Mouse (Mus musculus) layer of hippocampus, adult 9-11 months (tissue): ENCODE measurements around the gene Ankrd28.
"Not testable (repeated sequence)": the region's sequence is repeated elsewhere in the genome, so short reads cannot be mapped to it uniquely, and the experiment has no call there.

Source experiments
- DNase-seq: peaks from one replicate; pipeline ENCODE4 v3.0.0; 2022

The Ankrd28 gene

GRCm38 (mm10) chr14:31793979-31794775 lies 36.3 kb downstream of the Ankrd28 start:
- no peak for DNase-seq

- no peak for DNase-seq
Observed at GRCm38 (mm10) chr14:31790797-31791196, 39.7 kb downstream of the Ankrd28 start.

DNA sequence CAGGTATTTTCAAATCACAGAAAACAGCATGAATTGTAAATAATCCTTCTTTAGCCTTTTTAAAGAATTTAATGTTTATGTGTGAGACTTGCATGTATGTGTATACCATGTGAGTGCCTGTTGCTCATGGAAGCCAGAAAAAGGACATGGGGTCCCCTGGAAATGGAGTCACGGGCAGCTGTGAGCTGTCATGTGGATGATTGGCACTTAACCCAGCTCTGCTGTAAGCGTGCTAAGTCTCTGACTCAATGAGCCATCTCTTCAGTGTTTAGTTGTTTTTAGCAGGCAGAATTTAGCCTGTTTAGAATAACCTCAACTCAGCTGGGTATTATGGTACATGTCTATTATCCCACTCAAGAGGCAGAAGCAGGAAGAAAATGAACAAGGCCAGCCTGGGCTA lies 43.5 kb downstream of the Ankrd28 start:
- no peak for DNase-seq

DNA sequence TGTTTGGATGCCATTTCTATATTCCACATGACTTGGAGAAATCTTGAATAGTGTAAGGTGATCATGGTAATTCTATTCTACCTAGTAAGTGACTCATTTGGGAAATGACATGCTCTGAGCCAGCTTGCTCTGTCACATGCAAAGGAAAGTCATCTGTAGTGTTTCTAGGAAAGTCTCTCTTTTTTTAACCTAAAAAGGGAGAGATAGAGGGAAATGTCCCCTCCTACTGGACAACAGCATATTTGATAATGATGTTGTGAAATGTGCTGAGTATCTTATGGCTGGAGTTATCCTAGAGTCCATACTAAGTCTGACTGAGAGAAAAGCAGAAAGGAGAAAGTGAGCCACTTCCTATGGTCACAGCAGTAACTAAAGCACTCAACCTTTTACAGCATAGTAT lies 44.8 kb downstream of the Ankrd28 start:
- DNase-seq, result no peak

DNA sequence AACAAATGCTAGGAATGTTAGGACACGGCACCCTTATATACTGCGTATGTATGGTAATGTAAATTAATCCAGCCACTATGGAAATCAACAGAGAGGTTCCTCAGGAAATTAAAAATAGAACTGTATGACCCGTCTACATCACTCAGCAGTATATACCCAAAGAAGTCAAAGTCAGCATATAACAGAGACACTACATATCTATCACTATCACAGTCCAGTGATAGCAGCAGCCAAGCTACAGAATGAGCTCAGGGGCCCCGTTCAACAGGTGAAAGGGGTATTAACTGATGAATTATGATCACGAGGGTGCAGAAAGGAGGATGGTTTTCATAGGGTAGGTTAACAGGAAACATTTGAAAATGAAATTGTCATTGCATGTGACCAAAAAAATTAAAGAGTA lies 45.5 kb downstream of the Ankrd28 start:
- DNase-seq, result no peak

- peak; percentile 72 for DNase-seq
Observed at GRCm38 (mm10) chr14:31781309-31782049, 49.0 kb downstream of the Ankrd28 start.

DNA sequence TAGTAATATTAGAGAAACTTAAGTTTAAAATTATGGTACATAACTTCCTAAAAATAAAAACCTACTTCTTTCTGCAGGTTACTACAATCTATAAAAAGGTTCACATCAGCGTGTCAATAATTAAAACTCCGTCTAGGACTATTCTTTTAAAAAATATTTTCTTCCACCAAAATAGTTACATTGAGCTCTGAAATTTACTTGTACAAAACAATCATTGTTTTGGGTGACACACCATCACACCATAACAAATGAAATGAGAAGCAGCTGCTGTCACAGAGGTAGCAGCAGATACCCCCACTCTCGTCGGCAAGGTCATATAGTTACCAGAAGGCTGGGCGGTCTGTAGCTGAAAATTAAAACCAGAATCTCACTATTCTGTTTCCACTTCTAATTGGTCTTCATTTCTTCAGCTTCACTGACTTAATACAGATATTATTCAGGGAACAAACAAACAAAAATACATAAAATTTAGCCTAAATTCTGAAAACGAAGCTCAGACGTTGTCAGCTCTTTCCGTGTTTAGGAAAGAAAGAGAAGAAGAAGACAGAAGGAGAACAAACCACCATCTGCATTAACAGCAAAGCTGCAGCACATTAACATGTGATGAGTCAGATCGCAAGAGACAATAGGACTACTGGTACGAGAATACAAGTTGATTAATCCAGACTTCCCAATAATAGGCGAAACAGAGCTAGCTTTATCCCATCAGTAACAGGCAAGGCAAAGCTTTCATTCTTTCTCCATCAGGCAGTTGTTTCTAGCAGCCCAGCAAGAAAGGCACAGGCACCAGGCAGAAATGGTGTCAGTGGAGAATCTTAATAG lies 49.8 kb downstream of the Ankrd28 start:
- DNase-seq, result peak; percentile 60

DNA sequence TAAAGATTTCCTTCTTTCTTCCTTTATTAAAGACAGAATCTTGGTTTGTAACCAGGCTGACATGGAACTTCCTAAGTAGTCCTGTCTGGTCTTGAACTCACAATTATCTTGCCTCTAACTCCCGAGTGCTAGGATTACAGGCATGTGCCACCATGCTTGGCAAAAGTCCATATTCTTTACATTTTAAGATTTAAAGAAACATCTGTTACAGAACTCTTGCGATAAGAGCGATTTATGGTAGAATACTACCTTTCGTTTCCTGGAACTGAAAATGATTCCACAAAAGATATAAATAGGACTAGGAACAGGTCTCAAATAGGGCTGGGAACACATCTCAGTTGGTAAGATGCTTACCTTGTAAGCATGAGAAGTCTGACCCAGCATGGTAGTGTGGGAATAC lies 56.9 kb downstream of the Ankrd28 start:
- no peak for DNase-seq

DNA sequence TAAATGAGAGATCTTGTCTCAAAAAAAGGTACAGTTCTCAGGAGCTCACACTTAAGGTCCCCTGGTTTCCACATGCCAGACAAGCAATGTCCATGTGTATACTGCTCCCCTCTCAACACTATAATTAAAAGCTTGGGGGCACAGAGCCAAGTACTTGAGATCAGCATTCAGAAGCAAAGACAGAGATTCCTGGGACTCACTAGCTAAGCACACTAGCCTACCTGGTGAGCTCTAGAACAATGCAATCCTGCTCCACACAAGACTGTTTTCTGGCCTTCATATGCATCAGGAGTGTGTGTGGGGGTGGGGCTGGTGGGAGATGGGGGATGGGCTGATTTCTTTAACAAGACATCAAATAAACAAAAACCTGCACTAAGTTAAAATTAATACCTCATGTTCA lies 58.2 kb downstream of the Ankrd28 start:
- DNase-seq, result no peak

DNA sequence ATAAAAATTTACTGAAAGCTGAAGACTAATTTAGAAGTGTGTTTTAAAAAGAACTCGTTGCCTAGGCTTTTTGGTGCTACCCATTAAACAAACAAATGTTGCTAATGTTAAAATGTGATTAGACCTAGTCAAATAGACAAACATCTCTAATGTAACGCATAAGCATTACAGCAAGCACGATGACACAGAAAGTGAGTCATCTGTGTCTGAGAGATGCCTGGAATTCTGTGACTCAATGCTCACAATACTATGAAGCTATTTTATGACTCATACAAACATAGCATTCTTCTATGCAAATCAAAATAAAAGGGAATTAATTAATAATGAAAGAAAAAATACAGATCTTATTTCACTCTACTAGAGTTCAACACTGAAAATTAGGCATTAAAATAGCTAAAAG lies 61.9 kb downstream of the Ankrd28 start:
- DNase-seq, result peak; percentile 35

GRCm38 (mm10) chr14:31764083-31764482 lies 66.4 kb downstream of the Ankrd28 start:
- no peak for DNase-seq

GRCm38 (mm10) chr14:31761727-31762126 lies 68.7 kb downstream of the Ankrd28 start:
- DNase-seq, result no peak

GRCm38 (mm10) chr14:31759195-31759594 lies 71.3 kb downstream of the Ankrd28 start:
- no peak for DNase-seq

DNA sequence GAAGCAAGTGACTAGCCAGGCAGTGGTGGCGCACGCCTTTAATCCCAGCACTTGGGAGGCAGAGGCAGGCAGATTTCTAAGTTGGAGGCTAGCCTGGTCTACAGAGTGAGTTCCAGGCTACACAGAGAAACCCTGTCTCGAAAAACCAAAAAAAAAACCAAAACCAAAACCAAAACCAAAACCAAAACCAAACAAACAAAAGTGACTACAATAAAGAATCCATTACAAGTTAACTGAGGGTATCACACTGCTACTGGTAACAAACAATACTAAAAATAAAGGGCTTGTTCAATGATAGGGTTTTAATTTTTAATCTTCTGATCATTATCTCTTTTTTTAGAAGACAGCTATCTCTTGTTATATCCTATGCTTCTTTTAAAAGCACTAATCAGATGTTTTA lies 72.0 kb downstream of the Ankrd28 start:
- not testable (repeated sequence) for DNase-seq

DNA sequence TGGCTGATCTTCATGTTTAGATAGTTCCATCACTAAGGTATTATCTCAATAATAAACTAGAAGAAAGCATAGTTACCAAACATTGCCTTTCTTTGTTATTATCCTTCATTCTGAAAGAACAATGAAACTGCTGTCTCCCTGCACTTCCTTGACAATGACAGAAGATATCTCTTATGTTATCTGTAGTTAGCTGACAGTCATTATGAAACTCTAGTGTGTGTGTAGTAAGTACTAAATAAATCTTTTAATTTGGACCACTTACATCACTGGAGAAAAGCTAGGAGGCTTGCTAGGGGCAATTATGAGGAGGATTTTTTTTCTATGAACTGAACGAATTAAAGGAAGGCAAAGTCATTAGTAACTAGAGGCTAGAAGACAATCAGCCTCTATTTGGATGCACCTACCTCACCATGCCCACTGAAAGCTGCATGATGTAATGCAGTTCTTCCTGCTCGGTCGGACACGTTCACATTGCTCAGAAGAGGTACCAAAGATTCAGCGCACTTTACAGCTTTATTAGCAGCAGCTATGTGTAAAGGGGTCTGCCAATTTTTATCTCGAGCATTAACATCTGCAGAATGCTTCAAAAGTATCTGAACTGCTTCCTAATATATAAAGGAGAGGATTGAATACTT lies 82.1 kb downstream of the Ankrd28 start:
- no peak for DNase-seq

GRCm38 (mm10) chr14:31742523-31742922 lies 87.9 kb downstream of the Ankrd28 start:
- no peak for DNase-seq

- no peak for DNase-seq
Observed at GRCm38 (mm10) chr14:31734811-31735210, 95.6 kb downstream of the Ankrd28 start.

DNA sequence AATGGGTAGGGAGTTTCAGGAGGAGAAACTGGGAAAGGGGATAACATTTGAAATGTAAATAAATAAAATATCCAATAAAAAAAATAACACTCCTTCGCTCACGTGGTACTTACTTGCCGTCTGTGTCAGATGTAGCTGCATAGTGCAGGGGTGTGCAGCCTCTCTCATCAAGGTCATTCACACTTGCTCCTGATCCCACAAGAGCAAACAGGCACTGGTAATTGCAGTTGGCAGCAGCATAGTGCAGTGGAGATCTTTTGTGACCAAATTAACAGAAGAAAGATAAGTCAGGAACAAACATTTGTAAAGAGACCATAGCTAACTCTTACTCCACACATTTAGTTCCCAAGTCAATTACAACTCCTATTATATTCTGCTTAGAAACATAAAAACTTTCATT lies 102.9 kb downstream of the Ankrd28 start:
- no peak for DNase-seq

- DNase-seq, result no peak
Observed at GRCm38 (mm10) chr14:31722746-31723145, 107.7 kb downstream of the Ankrd28 start.

GRCm38 (mm10) chr14:31721256-31721655 lies 109.2 kb downstream of the Ankrd28 start:
- DNase-seq, result no peak

DNA sequence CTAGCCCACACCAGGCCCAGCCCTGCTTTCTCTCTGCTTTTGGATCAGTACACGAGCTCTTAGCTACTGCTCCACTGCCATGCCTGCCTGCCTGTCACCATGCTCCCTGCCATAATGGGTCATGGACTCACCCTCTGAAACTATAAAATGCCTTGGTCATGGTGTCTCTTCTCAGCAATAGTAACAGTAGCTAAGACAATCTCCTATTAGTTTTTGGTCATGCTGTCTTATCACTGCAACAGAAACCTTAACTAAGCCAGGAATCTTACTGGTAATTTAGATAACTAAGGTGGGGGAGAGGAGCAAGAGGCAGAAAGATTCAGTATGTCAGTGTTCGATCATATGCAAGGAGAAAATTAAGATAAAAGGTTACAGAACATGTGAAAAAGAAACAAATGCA lies 112.1 kb downstream of the Ankrd28 start:
- no peak for DNase-seq

DNA sequence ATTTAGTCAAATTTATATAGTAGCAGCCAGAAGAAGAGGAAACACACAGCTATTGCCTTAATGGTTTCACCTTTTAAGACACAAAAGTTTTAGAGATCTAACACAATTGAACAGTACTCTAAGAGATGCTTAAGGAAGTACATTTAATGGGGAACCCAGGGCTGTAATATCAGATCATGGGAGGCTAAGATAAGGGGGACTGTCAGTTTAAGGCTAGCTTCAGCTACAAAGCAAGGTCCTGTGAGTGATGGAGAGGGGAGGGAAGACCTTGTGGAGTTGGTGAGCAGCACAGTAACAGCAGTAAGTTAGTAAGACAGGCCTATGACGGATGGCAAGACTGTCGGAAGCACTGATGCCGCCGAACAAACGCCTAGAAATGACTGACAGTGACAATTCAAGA lies 113.1 kb downstream of the Ankrd28 start:
- DNase-seq, result no peak

GRCm38 (mm10) chr14:31715669-31716068 lies 114.8 kb downstream of the Ankrd28 start:
- DNase-seq, result no peak
